Mouse (Mus musculus) hindbrain, postnatal 0 days (tissue): Measurements from ENCODE around the gene Dhfr. TPM values are rescaled to one million over a fixed set of nuclear protein-coding genes. Genes with fewer than 3 reads are reported as not detected.
A peak's percentile ranks its signal among the peaks of the same experiment; 100 is the strongest.

Experiments used
- ATAC-seq: fragments of 200-750 bp; cut with Nextera tagmentation; 2 replicates; pipeline ENCODE4 v1.8.0; 2017; ENCODE audit warnings: mild to moderate bottlenecking, moderate TSS enrichment, moderate library complexity
- DNase-seq: peaks from one replicate; pipeline ENCODE4 v3.0.0-alpha.2; 2015; ENCODE audit warnings: low spot score
- H3K27ac ChIP-seq: fragments of 300-500 bp; sonication (generic); 2 replicates; pipeline ENCODE4 v1.5.1; 2014; ENCODE audit warnings: mild to moderate bottlenecking
- H3K27me3 ChIP-seq: fragments of 300-500 bp; sonication (generic); 2 replicates; pipeline ENCODE4 v1.6.1; 2014; ENCODE audit warnings: low read length, mixed read lengths; ENCODE audit not compliant: insufficient read depth
- H3K36me3 ChIP-seq: fragments of 300-500 bp; sonication (generic); 2 replicates; pipeline ENCODE4 v1.6.1; 2014; ENCODE audit warnings: low read length, mixed read lengths; ENCODE audit not compliant: insufficient read depth
- H3K4me1 ChIP-seq: fragments of 300-500 bp; sonication (generic); 2 replicates; pipeline ENCODE4 v1.6.1; 2014; ENCODE audit warnings: antibody characterized with exemption, low read length, mixed read lengths; ENCODE audit not compliant: insufficient read depth
- H3K4me2 ChIP-seq: fragments of 300-500 bp; sonication (generic); 2 replicates; pipeline ENCODE4 v1.6.1; 2014; ENCODE audit warnings: low read depth, mild to moderate bottlenecking, low read length, moderate library complexity, mixed read lengths
- H3K4me3 ChIP-seq: fragments of 300-500 bp; sonication (generic); 2 replicates; pipeline ENCODE4 v1.5.1; 2014; ENCODE audit warnings: low read length
- H3K9ac ChIP-seq: fragments of 300-500 bp; sonication (generic); replicated peaks from 2 replicates; pipeline ENCODE4 v1.6.1; 2014; ENCODE audit warnings: mild to moderate bottlenecking, low read length, moderate library complexity, mixed read lengths
- H3K9me3 ChIP-seq: fragments of 300-500 bp; sonication (generic); 2 replicates; pipeline ENCODE4 v1.6.1; 2016; ENCODE audit warnings: low read length, mixed read lengths
- CTCF ChIP-seq: IDR thresholded peaks from 2 replicates; pipeline ENCODE4 v1.5.1; 2016; ENCODE audit warnings: antibody characterized with exemption, control low read depth, low read depth
- WGBS: fragments of 180-500 bp; shearing (Covaris S2); extraction: QIAGEN DNeasy Blood & Tissue Kit; methylation state at CpG from one replicate; pipeline ENCODE4 v1.1.7; 2014; 5-methylcytosine and 5-hydroxymethylcytosine counted together
- polyA plus RNA-seq: library from polyadenylated mRNA; unstranded; fragments of >200 nt; fragmentation: Nextera tagmentation; extraction: Ambion mirVana; gene quantifications from 2 replicates; pipeline ENCODE4 v1.2.1, GENCODE M21; 2015
- total RNA-seq: library from RNA; depleted of rRNA; stranded (reverse); fragments of >200 nt; gene quantifications from 2 replicates; pipeline ENCODE4 v1.2.3, GENCODE M21; 2014; rRNA removed

Dhfr gene
- total and polyA plus RNA-seq, 2 experiments from 2014 or later = 4.1 to 4.5 TPM

DNA sequence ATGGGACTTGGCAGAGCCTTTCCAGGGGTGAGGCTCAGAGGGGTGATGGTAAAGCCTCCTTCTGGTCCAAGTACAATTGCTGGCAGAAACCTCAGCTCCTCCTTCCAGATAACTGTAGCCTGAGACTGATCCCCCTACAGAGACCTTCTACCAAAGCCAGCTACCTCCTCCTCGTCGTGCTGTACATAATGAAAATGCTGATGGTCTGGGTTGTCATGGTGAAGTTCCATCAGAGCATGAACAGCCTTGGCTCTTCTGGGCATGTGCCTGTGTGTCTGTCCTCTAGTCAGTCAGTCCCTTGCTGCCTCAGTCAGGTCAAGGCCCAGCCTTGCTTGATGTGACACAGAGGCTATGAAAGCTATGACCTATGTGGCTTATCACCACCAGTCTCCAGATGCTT, 56.0 kb downstream of the Dhfr start:
- H3K9ac ChIP-seq = no peak overlapping the region
- H3K4me3 ChIP-seq = no peak overlapping the region
- no peaks in the 10 kb centered on the region for H3K9me3 ChIP-seq
- no peaks in the 10 kb centered on the region for H3K36me3 ChIP-seq
- no peak for TF ChIP-seq CTCF
- no peak for DNase-seq
- H3K27ac ChIP-seq = no peak overlapping the region
- WGBS = 45% methylated on average over 2 of the region's 2 CpGs
- 0 out of 2 replicates have a peak, but pooled peaks cover 5% of the 10 kb centered on the region for H3K4me1 ChIP-seq
- no peaks in the 10 kb centered on the region for H3K27me3 ChIP-seq
- H3K4me2 ChIP-seq = no peak overlapping the region
- ATAC-seq = no peak

GRCm38 (mm10) chr13:92419630-92420029, 65.1 kb downstream of the Dhfr start:
- peaks cover 2% of the 10 kb centered on the region; the same call in 1 of the 2 replicates for H3K27me3 ChIP-seq
- H3K4me3 ChIP-seq = no peak overlapping the region
- no peaks in the 10 kb centered on the region for H3K36me3 ChIP-seq
- no peak overlapping the region for H3K4me2 ChIP-seq
- no peak overlapping the region for H3K27ac ChIP-seq
- H3K4me1 ChIP-seq = no peaks in the 10 kb centered on the region
- no peak for DNase-seq
- H3K9me3 ChIP-seq = no peaks in the 10 kb centered on the region
- ATAC-seq = no peak
- 87% methylated on average over 11 of the region's 11 CpGs for WGBS
- H3K9ac ChIP-seq = no peak overlapping the region
- no peak for TF ChIP-seq CTCF

- 52% methylated on average over 3 of the region's 3 CpGs for WGBS
Observed at GRCm38 (mm10) chr13:92423711-92424110, 69.2 kb downstream of the Dhfr start.

GRCm38 (mm10) chr13:92425758-92426264, 71.3 kb downstream of the Dhfr start, which contains the start of gene Ankrd34b:
Ankrd34b (plus strand) TSS chr13:92425896.
- Histone ChIP-seq H3K27ac (peak within 1 kb of the TSS; percentile 20; the same call in 1 of the 2 replicates), H3K4me2 (peak within 1 kb of the TSS; percentile 90), H3K9ac (peak within 1 kb of the TSS; percentile 65), H3K4me1 (0 out of 2 replicates have a peak, but pooled peaks cover 4% of the 10 kb centered on the region), H3K4me3 (peak within 1 kb of the TSS; percentile 66), H3K9me3 (no peaks in the 10 kb centered on the region), H3K36me3 (no peaks in the 10 kb centered on the region), H3K27me3 (peaks cover 4% of the 10 kb centered on the region; the same call in 1 of the 2 replicates)
- ATAC-seq = peak; percentile 86
- DNase-seq = peak; percentile 78
- under 1% methylated on average over 44 of the region's 54 CpGs for WGBS
- no peak for TF ChIP-seq CTCF

More at GRCm38 (mm10) chr13:92423711-92424110, 69.2 kb downstream of the Dhfr start:
- H3K9ac ChIP-seq = no peak overlapping the region
- no peak for DNase-seq
- H3K27ac ChIP-seq = no peak overlapping the region
- no peak for ATAC-seq
- H3K4me1 ChIP-seq = 0 out of 2 replicates have a peak, but pooled peaks cover 4% of the 10 kb centered on the region
- peaks cover 4% of the 10 kb centered on the region; the same call in 1 of the 2 replicates for H3K27me3 ChIP-seq
- no peak overlapping the region for H3K4me3 ChIP-seq
- no peaks in the 10 kb centered on the region for H3K9me3 ChIP-seq
- no peaks in the 10 kb centered on the region for H3K36me3 ChIP-seq
- no peak overlapping the region for H3K4me2 ChIP-seq
- TF ChIP-seq CTCF = no peak

GRCm38 (mm10) chr13:92426294-92427051, 71.9 kb downstream of the Dhfr start:
- Histone ChIP-seq H3K9ac (peak overlapping the region; percentile 65), H3K27ac (peak overlapping the region; percentile 20; the same call in 1 of the 2 replicates), H3K4me1 (0 out of 2 replicates have a peak, but pooled peaks cover 4% of the 10 kb centered on the region), H3K27me3 (peaks cover 4% of the 10 kb centered on the region; the same call in 1 of the 2 replicates), H3K36me3 (no peaks in the 10 kb centered on the region), H3K4me3 (peak overlapping the region; percentile 66), H3K9me3 (no peaks in the 10 kb centered on the region), H3K4me2 (peak overlapping the region; percentile 90)
- ATAC-seq = peak; percentile 74
- DNase-seq = peak; percentile 50
- no peak for TF ChIP-seq CTCF
- under 1% methylated on average over 79 of the region's 92 CpGs for WGBS

- DNase-seq = peak; percentile 14
- peak overlapping the region; percentile 66 for H3K4me3 ChIP-seq
- 28% methylated on average over 4 of the region's 4 CpGs for WGBS
Observed at GRCm38 (mm10) chr13:92427351-92427855, 72.9 kb downstream of the Dhfr start.

More at GRCm38 (mm10) chr13:92427351-92427855, 72.9 kb downstream of the Dhfr start:
- Histone ChIP-seq H3K27me3 (peaks cover 4% of the 10 kb centered on the region; the same call in 1 of the 2 replicates), H3K4me1 (0 out of 2 replicates have a peak, but pooled peaks cover 4% of the 10 kb centered on the region), H3K36me3 (no peaks in the 10 kb centered on the region), H3K27ac (no peak overlapping the region), H3K4me2 (peak overlapping the region; percentile 90), H3K9me3 (no peaks in the 10 kb centered on the region), H3K9ac (no peak overlapping the region)
- TF ChIP-seq CTCF = no peak
- ATAC-seq = no peak

Other genes with a start within 250 kb of the Dhfr start
- gene Rasgrf2, start 223.1 kb upstream of the Dhfr start, total RNA-seq = 61.2 and 99.6 TPM in 2 replicates
- gene Rasgrf2, start 223.1 kb upstream of the Dhfr start, polyA plus RNA-seq = 11.0 and 12.9 TPM in 2 replicates
- gene Gm20379, start 48.7 kb upstream of the Dhfr start, total RNA-seq = not detected in 2 replicates
- gene Gm20379, start 48.7 kb upstream of the Dhfr start, polyA plus RNA-seq = 0.73 and 0.83 TPM in 2 replicates
- gene Msh3, start 277 bp downstream of the Dhfr start, total RNA-seq = 14.4 and 15.0 TPM in 2 replicates
- 21.1 and 21.9 TPM in 2 replicates for gene Msh3, start 277 bp downstream of the Dhfr start, polyA plus RNA-seq
- 5.9 and 9.1 TPM in 2 replicates for gene Ankrd34b, start 71.2 kb downstream of the Dhfr start, total RNA-seq
- 5.0 and 5.8 TPM in 2 replicates for gene Ankrd34b, start 71.2 kb downstream of the Dhfr start, polyA plus RNA-seq
- 4.1 and 10.4 TPM in 2 replicates for gene Fam151b, start 129.3 kb downstream of the Dhfr start, total RNA-seq
- 0.16 TPM in 1 of 2 replicates, not detected in the other for gene Fam151b, start 129.3 kb downstream of the Dhfr start, polyA plus RNA-seq
- 10.6 and 13.5 TPM in 2 replicates for gene Zfyve16, start 176.1 kb downstream of the Dhfr start, total RNA-seq
- 5.7 and 6.4 TPM in 2 replicates for gene Zfyve16, start 176.1 kb downstream of the Dhfr start, polyA plus RNA-seq
- not detected in 2 replicates for gene Spz1, start 221.4 kb downstream of the Dhfr start, total RNA-seq
- gene Spz1, start 221.4 kb downstream of the Dhfr start, polyA plus RNA-seq = not detected in 2 replicates